Mouse (Mus musculus): ENCODE results near the gene Faah.

The Faah gene

DNA sequence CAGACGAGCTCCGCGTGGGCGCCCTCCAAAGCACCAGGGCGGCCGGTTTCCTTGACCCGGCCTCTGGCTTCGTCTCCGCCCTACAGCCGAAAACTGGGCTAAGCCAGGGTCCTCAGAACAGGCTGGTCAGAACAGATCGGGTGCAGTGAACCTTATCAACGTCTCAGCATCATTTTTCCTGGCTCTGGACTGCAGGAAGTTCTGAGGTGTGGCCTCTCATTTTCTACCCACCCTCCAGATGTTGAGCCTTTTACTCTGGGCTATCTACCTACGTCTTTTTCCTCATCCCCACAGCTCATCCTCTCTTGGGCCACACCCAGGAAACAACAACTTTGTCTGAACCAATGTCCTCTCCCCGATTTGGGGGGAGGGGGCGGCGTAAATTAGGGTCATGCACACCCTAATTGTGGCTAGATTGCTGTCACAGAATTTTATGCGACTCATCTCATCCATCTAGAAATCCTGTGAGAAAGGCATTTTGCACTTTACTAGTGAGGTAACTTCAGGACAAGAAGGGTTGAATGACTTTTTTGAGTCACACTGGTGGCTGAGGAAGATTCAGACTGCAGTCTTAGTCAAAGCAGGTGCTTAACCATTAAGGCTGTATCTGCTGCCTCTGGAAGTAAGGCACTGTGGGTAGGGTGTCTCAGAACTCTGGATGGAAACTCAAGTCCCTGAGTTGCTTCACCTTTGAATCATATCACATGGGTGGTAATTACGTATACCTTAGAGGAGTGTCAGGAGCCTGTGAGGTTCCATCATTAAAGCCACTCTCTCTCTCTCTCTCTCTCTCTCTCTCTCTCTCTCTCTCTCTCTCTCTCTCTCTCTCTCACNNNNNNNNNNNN lies at the start of gene Faah:
Gene Faah (minus strand): TSS at position 25 of the 845 bp plus-strand sequence.
- no peak for DNase-seq

DNA sequence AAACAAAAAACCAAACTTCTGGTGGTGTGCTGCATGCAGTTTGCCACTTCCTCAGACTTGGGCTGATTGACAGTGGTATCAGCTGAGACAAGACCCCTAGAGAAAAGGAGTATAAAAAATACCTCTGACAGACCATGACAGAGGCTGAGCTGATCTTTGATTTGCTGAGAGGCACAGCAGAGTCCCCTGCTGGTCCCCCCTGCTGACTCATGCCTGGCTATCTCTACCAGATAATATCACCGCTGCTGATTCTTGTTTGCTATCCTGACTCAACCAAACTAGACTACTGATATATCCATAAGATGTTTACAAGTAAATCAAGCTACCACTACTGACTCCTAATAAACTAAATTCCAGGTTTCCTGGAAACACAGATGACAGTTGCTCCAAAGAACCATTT lies 46.1 kb upstream of the Faah start:
- no peak for DNase-seq

DNA sequence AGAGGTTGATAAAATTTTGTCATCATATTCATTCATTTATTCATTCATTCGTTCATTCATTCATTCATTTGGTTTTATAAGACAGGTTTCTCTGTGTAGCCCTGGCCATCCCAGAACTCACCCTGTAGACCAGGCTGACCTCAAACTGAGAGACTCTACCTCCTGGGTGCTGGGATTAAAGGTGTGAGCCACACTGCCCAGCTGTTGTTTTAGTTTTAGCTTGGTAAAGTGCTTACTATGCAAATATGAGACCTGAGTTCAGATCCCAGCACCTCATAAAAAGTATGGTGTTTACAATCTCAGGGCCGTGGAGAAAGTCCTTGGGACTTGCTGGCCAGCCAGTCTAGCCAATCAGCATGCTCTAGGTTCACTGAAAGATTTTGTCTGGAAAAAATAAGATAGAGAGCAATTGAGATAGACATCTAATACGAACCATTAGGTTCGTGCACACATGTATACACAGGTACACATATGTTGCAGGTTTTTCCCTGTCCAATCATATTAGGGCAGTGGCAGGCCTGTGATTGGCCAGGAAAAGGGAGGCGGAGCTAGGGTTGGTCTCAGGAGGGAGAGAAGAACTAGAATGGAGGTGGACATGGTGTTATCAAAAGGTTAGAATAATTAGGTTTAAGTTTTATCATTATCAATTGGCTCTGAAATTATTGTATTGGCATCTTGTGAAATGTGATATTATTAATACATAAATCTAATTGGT lies 41.4 kb upstream of the Faah start:
- DNase-seq = no peak

DNA sequence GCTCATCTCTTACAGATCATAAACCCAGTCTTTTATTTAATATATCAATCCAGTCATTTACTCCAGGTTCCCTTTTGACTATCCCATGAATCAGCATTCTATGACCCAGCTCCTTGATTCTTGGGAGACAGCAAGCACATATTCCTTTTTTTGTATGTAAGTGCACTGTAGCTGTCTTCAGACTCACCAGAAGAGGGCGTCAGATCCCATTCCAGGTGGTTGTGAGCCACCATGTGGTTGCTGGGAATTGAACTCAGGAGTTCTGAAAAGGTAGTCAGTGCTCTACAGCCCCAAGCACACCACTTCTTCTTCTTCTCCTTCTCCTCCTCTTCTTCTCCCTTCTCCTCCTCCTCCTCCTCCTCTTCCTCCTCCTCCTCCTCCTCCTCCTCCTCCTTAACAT lies 39.8 kb upstream of the Faah start:
- no peak for DNase-seq

DNA sequence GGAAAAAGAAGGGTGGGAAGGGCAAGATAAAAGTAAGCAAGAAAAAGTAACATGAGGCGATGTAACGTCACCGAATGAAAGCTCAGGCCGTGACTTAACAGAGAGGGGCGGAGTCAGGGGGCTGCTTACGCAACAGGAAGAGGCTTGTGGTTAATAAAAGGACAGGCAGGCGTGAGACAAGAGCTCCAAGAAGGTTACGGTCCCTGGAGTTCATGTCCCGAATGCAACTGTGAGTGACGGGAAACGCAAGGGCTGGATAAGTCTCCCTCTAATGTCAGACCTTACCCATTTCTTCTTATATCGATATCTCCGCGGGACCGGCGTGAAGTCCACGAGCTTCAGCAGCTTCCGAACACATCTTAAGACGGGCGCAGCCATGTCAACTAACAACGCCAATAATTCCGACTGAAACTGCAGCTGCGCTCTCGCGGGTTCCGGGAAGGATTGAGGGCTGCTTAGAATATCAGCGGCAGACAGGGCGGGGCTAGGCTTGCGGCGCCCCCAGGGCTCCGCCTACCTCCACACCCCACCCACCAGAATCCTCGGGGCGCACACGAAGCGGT lies 35.8 kb upstream of the Faah start, which contains the start of gene Nsun4:
Gene Nsun4 (minus strand): TSS at position 478 of the 563 bp plus-strand sequence.
- peak; percentile 92 to 95 for DNase-seq

DNA sequence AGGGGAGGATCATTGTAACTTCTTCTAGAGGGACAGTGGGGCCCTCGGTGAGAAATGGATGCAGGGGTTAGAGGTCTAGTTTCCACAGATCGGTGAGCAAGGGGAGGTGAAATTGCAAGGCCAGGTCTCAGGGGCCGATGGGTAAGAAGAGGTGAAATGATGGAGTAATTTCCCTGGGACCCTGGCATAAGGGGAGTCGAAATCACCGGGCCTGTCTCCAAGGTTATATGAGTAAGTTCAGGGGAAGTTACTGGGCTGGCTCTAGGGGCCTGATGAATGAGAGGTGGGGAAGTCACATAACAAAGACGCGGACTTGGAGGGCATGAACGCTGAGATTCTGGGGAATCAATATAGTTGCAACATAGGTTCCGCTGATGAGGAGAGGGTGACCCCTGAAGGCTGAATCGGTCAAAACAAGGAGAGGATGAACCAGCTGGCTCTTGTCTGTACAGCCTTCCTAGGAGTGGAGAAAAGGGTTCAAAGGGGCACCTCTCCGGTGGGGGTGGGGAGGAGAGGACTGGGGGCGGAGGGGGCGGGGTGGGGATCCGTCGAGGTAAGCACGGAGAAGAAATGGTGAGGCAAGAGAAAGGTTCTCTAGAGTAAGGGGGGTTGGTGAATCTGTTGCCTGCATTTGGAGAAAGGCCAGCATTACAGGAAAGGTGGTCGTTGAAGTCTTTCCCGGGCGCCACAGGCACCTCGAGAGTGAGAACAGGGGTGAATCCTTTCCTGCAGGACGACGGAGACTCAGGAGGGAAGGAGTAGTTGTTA lies 35.0 kb upstream of the Faah start:
- peak; percentile 67 to 77 for DNase-seq

DNA sequence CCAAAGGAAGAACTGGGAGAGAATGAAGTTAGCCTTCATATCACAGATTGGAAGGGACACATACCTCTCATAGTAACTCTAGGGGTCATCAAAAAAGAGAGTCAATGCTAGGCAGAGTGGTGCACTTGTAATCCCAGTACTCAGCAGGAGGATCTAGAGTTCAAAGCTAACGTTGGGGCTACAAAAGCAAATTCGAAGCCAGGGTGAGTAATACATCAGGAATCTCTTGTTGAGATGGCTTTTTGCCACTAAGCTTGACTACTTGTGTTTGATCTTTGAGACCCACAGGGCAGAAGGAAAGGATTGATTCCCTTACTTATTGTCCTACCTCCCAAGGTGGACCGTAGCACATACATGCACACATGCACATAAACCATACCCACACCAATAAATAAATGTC lies 31.5 kb upstream of the Faah start:
- no peak for DNase-seq

DNA sequence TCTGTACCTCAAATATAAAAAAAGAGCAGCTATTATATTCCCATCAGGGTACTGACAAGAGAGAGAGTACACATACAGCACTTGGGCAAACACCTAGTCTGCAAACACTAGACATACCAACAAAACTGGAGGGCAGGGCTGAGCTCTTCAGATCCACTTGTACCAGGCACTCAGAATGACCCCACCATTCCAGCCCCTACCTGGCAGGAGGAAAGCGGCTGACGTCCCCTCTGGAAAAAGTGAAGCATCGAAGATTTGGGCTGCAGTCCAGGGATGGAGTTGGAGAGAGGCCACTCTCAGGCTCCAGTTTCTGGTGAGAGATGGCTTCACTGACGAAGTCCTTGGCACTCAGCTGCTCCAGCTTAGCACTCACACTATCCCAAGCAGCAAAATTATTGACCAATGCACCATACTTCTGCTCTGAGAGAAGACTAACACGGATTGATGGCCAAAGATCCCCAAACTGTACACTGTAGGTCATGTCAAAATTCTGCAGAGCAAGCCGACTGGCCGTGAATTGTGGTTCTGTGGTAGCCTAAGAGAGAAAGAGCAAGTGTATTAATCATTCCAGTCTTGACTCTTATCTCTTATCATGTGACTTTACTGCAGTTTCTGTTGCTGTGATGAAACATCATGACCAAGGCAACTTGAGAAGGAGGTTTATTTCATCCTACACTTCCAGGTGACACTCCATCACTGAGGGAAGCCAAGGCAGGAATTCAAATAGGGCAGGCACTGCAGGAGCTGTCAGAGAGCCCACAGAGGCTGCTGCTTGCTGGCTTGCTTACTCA lies 30.6 kb upstream of the Faah start:
- no peak for DNase-seq

DNA sequence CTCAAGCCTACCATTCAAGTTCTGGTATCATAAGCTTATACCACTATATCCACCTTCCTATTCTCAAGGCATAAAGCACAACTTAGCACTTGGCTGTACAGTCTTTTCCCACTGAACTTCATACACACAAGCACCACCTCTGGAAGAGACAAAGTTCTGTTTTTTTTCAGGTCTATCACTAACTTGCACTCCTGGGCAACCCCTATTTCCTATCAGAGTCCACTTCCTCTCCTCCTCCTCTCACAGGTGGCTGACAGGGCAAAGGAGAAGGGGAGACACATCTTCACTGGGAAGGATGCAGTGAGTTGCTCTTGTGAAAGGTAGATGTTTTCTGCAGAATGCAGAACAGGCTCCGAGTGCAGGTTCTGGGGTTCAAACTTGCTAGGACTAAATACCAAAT lies 30.0 kb upstream of the Faah start:
- no peak for DNase-seq

DNA sequence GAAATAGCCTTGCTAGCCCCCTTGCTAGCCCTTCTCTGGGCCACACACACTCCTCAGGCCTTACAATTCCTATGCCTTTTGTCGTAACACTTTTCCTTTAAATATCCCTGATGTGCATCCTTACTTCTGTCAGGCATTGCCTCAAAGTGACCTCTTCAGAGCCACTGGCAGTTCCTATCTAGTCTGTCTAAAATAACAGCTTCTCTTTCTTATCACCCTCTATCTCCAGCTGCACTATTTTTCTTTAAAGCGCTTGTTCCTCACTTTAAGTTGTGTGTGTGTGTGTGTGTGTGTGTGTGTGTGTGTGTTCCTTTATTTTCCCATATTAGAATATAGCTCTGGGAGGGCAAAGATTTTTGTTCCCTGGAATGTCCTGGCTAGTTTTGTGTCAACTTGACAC lies 28.9 kb upstream of the Faah start:
- no peak for DNase-seq

DNA sequence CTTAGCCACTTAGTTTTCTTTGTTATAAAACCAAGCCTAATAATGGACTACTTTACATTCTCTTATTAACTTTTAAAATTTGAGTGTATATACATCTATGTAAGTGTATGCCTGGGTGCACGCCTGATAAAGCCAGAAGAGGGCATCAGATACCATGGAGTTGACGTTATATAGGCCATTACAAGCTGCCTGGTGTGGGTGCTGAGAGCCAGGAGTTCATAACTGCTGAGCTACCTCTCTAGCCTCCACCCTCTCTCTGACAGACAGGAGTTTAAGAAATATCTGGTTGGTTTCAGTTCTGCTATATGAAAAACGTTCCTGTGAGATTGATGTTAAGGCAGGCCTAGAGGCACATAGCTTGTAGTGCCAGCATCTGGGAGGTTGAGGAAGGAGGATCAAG lies 24.5 kb upstream of the Faah start:
- DNase-seq = no peak

DNA sequence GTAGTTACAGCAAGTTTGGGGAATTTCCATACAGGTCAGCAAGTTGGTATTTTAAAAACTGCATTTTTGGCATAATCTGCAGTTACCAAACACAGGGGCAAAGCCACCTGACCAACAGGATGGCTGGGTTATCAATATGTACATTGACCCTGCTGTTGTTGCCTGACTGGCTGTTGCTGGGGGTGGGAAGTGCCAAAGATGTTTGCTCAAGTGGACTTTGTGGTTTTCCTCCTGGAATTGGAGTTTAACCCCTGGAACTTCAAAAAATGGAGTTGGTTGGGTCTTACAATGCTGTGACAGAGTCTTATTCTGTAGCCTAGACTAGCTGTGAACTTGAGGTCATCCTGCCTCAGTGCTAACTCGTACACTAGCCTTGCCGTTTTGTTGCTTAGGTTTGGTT lies 22.7 kb upstream of the Faah start:
- no peak for DNase-seq

DNA sequence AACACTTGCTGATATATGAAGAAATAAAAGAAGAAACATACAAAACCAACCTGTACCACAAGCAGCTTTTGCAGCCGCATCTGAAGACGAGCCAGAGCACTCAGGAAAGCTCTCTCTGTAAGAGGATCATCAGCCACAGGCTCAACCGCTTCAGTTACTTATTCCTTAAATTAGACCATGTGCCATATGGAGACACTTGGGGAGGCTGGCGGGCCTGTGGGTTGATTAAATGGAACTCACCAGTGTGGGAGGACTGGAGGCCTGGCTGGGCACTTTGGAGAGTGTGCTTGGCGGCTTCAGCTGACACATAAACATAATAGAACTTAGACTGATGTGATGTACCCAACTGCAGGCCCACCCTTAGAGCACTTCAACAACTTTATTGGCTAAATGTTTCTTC lies 15.6 kb upstream of the Faah start:
- DNase-seq = no peak

DNA sequence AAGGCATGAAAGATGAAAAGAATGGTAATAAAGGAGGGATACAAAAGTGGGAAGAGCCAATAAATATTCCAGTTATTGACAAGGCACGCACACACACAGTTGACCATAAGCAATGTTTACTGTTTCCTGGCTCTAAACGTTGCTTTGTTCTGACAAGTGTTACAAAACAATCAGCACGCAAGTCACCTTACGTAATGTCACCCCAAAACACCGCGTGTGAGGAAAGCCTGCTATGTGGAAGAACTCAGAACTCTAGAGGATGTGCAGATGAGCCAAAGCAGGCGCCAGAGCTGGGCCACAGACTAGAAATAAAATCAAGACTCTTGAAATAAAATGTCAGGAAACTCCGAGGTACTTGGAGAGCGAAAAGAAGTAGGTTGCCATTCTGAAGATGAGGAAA lies 15.2 kb upstream of the Faah start:
- no peak for DNase-seq

DNA sequence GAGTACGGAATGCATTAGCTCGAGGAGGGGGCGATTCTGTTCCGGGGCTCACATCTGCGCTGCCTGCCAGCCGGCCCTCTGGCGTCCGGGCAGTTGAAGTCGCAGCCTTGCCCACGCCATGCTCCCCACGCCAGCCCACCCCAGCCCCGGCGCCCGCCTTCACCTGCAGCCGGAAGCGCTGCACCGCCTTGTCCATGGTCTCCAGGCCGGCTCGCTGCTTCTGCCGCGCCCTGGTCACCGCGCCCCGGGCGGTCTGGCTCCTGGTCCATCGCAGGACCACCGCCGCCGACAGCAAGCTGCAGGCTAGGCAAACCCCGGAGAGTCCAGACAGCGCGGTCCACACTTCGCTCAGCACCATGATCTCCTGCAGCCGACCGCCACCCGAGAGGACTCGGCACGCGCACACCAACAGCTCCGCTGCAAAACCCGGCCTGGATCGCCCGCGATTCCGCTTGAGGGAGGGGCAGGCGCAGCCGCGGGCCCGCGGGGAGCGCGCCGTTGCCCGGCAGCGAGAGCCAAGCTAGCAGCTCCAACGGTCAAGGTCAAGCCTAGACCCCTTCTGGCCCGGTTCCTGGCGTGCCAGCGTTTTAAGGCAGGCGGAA lies 325 bp downstream of the Faah start:
- DNase-seq = peak; percentile 83 to 88

DNA sequence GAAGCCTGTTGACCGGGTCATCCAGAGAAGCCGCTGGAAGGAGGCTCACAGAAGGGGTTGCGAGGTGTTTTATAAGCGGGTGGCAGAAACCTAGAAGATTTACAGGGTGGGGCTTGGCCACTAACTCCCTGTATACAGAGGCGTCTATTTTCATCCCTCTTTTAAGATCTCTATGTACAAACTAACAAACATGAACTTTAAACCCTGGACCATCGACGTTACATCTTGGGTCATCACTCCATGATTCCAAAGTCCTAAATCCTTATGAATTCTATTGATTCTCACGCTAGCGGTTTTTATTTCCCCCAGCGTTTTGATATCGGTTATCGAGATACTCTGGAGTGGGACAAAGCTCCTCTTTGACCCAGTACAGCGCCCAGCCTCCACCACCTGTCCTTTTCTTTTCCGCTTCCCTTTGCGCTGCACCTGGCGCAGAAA lies 845 bp downstream of the Faah start:
- no peak for DNase-seq

DNA sequence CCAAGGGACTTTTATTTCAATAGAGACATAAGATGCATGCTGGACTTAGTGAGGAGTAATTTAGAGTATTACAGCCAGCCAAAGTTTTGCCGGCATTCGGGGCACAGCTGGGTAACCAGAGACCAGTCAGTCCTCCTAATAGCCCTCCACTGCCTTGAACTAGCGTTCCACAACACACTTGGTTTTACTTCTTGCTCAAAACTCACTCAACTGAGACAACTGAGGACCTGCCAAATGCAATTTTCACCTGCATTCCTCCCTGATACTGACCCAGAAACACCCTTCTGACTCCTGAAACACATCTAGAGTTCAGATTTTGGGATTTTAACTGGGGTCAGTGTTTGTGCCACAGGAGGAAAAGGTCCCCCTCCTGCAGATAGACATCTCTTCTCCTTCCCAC lies 1.3 kb downstream of the Faah start:
- DNase-seq = peak in 1 of 2 experiments; percentile 33

DNA sequence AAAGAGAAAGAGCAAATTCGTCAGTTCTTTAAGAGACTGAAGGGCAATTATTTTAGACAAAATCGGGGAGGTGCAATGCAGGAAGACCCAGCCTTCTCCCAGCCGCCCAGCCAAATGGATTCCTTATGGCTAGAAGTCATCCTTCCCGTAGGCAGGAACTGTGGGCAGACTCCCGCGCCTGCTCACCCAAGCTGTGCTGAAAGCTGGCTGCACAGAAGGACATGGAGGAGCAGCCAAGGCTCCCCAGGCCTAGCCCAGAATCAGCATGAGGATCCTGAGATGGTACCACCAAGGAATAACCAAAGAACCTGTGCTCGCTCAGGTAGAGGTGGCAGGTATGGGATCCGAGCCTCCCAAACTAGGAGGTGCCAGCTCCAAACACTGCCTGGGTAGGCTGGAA lies 1.7 kb downstream of the Faah start:
- DNase-seq = peak in 1 of 2 experiments; percentile 31

DNA sequence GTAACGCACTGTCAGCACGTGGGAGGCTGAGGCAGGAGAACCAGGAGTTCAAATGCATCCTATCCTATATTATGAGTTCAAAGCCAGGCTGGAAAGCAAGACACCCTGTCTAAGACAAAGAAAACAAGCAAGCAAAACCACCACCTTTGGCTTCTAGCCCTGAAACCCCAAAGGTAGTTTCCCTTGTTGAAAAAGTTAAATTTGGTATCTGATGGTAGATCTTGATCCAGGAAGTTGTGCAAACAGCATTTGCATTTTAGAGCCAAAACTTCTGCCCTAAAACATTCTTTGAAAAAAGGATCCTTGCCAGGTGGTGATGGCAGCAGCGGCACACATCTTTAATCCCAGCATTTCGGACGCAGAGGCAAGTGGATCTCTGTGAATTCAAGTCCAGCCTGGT lies 2.2 kb downstream of the Faah start:
- no peak for DNase-seq

DNA sequence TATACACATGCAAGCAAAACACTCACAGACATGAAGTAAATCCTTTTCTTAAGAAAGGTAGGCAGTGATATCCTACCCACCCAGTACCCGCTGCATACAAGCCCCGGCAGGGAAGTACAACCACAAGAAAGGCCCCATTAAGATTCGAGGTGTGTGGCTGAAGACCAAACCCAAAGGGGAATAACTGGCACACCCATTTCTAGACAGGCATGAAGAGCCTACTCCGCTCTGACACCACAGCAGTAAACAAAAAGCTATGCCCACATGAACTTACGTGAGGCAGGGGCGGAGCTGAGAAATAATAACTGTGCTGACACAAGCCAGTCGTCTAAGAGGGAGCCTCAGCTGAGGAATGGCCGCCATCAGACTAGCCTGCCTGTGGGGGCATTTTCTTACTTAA lies 7.5 kb downstream of the Faah start:
- DNase-seq = no peak

DNA sequence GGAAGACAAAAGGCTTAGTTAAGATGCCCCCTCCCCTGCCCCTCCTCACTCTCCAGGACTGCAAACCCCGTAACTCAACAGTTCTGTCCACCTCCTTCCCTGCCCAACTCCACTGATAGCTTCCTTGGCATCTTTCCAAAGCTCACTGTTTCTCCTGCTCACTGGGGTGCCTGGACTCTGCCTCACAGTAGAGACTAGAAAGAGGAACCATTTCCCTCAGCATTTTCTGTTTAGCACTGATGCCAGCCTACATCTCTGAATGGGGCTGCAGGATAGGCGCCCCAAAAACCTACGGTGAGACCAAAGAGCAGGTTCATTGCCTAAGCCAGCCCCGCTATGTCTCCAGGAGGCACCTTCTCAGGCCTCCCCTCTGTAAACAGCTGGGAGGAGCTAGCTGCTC lies 16.5 kb downstream of the Faah start:
- DNase-seq = no peak

DNA sequence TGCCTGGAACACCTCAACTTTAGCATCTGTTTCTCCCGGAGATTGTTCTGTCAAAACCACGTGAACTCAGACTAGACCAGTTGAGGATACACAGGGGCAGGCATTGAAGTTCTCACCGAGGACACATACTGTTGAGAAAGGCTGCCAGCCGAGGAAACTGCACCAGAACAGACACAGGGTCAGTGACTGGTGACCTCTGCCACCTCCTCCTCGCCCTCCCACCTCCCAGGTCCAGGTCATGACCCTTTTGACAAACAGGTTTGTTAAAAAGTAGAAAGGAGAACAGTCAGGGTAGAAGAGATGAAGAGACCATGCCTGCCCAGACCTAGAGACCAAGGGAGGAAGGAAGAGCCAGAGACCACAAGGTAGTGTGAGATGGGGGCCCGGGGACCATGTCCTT lies 17.1 kb downstream of the Faah start:
- no peak for DNase-seq

Measured in kidney, postnatal 4 days (tissue).